Mouse (Mus musculus) cortical plate, adult 2 months (tissue): ENCODE data around the gene Dhrs3.

ENCODE experiments used
- CTCF ChIP-seq: fragments of 200-500 bp; IDR thresholded peaks from 2 replicates; pipeline ENCODE4 v1.5.1; 2011; ENCODE audit warnings: mild to moderate bottlenecking, control low read depth, low read length; ENCODE audit not compliant: insufficient read depth; ENCODE audit errors: extremely low read depth
- POLR2A ChIP-seq: fragments of 200-500 bp; IDR thresholded peaks from 2 replicates; pipeline ENCODE4 v1.6.1; 2011; ENCODE audit warnings: mild to moderate bottlenecking, low read length, control low read depth; ENCODE audit not compliant: insufficient read depth; ENCODE audit errors: extremely low read depth

DNA sequence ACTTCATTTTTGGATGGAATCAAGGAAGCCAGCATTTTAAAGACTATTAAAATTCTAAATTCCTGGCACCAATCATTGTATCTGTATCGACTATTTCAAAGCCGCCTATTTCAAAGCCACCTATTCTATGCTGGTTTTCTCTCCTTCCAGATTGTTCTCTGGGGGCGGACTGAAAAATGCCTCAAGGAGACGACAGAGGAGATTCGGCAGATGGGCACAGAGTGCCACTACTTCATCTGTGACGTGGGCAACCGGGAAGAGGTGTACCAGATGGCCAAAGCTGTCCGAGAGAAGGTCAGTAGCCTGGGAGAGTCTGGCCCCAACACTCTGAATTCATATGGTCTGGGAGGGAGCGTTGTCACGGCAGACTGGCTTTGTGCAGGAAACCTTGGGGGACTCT is 25.9 kb downstream of the Dhrs3 start:
- no peak for TF ChIP-seq POLR2A
- TF ChIP-seq CTCF = no peak
